Mouse (Mus musculus): ENCODE data around the gene Clip1. TPM values are rescaled to one million over a fixed set of nuclear protein-coding genes. Genes with fewer than 3 reads are reported as not detected.

The Clip1 gene
- polyA plus RNA-seq, 1 experiment from 2014 or later = 64.6 TPM

DNA sequence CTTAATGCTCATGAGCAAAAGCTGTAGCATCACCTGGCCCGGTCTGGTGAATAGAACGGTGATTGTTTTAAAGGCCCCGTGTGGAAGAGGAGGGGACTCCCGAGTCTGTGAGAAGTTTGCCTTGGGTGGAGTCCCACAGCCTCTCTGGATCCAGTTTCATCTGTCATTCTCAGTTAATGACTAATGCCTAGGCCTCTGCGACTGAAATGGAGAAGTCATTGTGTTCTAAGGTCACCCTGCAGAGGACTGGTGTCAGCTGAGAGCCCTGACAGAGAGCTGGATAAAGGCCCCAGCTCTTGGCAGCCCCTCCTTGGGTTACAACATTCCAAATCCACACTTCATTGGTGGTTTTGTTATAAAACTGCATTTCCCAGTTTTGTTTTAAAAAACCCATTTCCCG, 10.1 kb upstream of the Clip1 start:
- 75% methylated on average over 6 of the region's 6 CpGs for WGBS
- ATAC-seq (ENCODE audit: low FRiP score, low read depth) = no peak
- Histone ChIP-seq H3K4me1 (no peaks in the 10 kb centered on the region), H3K4me3 (no peak overlapping the region), H3K27me3 (replicated peaks) (no peaks in the 10 kb centered on the region), H3K36me3 (peaks cover 22% of the 10 kb centered on the region), H3K9me3 (no peaks in the 10 kb centered on the region), H3K27ac (no peak overlapping the region), H3K9ac (no peak overlapping the region), H3K4me2 (replicated peaks) (no peak overlapping the region)

DNA sequence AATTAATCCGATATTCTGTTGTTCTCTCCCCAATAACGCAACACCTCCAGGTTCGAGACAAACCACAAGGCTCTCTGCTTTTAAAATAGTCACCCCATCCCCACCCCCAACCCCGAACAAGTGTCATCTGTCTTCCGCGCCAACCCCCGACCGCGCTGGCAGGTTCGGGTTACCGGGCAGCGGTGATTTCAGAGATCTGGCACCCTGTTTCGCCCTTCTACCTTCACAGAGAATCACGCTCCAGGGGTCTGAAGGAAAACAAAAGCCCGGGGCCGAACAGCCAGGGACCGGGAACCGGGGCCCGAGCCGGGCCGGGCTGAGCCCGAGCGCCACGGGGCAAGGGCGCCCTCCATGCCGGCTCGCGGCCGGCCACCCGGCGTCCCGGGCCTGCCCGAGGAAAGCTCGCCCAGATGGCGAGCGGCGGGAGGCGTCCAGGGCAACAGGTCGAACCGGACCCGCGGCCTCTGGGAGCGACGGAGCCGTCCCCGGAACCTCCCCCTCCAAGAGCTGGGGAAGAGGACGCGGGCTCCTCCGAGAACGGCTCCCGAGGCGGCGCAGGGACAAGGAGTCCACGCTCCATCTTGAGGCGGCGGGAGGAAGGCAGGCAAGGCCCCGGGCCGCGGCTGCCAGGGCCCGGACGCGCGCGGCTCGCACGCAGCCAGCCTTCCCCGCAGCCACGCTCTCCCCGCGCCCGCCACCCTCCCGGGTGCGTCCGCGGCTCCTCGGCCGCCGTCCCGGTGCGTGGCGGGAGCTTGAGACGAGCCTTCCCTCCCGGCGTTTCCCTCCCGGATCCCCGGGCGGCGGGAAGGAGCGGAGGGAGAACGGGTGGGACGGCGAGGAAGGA, 819 bp downstream of the Clip1 start:
- Histone ChIP-seq H3K4me2 (replicated peaks) (peak overlapping the region; percentile 75), H3K4me3 (peak overlapping the region; percentile 98), H3K36me3 (no peaks in the 10 kb centered on the region), H3K9ac (peak overlapping the region; percentile 100), H3K9me3 (no peaks in the 10 kb centered on the region), H3K27me3 (replicated peaks) (no peaks in the 10 kb centered on the region), H3K27ac (peak overlapping the region; percentile 99), H3K4me1 (peaks cover 18% of the 10 kb centered on the region)
- ATAC-seq (ENCODE audit: low FRiP score, low read depth) = peak; percentile 60
- WGBS = under 1% methylated on average over 90 of the region's 92 CpGs

DNA sequence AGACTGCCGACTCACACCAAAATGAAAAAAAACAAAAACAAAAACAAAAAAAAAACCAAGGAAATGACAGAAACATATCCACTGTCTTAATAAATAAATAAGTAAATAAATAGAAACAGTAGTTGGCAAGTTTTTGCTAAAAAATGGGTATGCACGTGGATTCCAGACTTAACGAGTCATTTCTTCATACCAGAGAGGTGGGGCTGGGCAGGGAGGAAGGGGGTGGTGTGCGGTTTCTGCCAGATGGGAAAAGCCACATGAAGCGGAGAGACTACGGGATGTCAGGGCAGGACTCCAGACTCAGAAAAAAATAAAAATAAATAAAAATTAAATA, 1.4 kb downstream of the Clip1 start:
- no peak overlapping the region for H3K27ac ChIP-seq
- peak; percentile 37 for ATAC-seq (ENCODE audit: low FRiP score, low read depth)

DNA sequence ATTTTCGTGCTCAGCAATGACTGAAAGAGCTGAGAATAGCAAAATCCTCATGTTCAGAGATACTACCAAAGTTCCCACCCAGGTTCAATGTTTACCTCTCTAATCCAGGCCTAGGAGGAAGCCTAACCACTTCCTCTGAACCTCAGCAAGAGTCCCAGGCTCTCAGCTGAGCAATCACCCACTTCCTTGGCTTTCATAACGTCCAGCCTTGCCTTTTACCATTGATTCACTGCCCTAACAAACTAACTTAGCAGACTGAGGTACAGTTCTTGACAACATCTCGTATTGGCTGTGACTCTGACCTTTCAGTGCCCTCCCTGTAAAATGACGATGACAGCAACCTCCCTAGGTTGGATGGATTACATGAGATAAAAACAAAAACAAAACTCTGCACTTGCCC, 2.0 kb downstream of the Clip1 start:
- ATAC-seq (ENCODE audit: low FRiP score, low read depth) = no peak
- H3K4me3 ChIP-seq = peak overlapping the region; percentile 98
- H3K27me3 ChIP-seq (replicated peaks) = no peaks in the 10 kb centered on the region
- H3K4me2 ChIP-seq (replicated peaks) = peak overlapping the region; percentile 75
- H3K9me3 ChIP-seq = no peaks in the 10 kb centered on the region
- H3K9ac ChIP-seq = 0 out of 2 replicates have a peak overlapping the region, but pooled peaks have one; percentile 27
- WGBS = 35% methylated on average over 4 of the region's 4 CpGs
- H3K4me1 ChIP-seq = peaks cover 18% of the 10 kb centered on the region
- no peak overlapping the region for H3K27ac ChIP-seq
- peaks cover under 1% of the 10 kb centered on the region; the same call in 1 of the 2 replicates for H3K36me3 ChIP-seq

More for the DNA sequence above, 1.4 kb downstream of the Clip1 start:
- H3K4me2 ChIP-seq (replicated peaks) = peak overlapping the region; percentile 75
- peaks cover 18% of the 10 kb centered on the region for H3K4me1 ChIP-seq
- H3K9me3 ChIP-seq = no peaks in the 10 kb centered on the region
- no peaks in the 10 kb centered on the region for H3K27me3 ChIP-seq (replicated peaks)
- H3K9ac ChIP-seq = peak overlapping the region; percentile 100; the same call in 1 of the 2 replicates
- H3K4me3 ChIP-seq = peak overlapping the region; percentile 98
- no peaks in the 10 kb centered on the region for H3K36me3 ChIP-seq
- 2% methylated on average over 6 of the region's 6 CpGs for WGBS

DNA sequence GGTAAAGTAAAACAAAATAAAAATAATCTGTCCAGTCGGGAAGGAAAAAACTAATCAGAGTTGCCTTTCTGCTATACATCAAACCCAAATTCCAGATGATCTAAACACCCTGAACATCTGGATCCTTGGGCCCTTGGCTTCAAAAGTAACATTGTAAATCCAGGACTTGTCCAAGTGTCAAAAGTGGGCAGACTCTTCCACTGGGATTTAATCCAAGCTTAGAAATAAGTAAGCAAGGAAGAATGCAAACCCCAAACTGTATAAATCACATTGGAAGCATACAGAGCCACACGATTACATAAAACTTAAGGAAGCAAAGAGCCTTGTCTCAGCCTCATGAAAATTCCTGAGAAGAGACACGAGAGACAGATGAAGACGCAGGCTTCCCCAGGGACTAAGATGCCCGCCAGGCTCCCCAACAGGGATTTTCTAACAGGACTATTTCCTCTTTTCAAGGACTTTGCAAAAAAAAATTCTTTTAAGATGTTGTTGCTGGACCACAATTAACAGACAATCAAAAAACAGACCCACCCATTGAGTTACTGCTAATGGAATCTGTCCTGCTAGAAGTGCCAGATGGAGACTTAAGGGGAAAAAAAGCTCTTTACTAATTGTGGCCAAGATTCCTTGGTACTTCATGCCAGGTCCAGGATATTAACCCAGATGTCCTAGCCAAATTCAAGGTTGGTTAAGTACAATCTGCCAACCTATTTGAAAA, 4.7 kb downstream of the Clip1 start:
- no peak overlapping the region for H3K4me2 ChIP-seq (replicated peaks)
- H3K27ac ChIP-seq = no peak overlapping the region
- no peaks in the 10 kb centered on the region for H3K27me3 ChIP-seq (replicated peaks)
- WGBS = 62% methylated on average over 5 of the region's 5 CpGs
- peaks cover 18% of the 10 kb centered on the region for H3K4me1 ChIP-seq
- H3K4me3 ChIP-seq = no peak overlapping the region
- no peaks in the 10 kb centered on the region for H3K9me3 ChIP-seq
- peaks cover 5% of the 10 kb centered on the region; the same call in 1 of the 2 replicates for H3K36me3 ChIP-seq
- H3K9ac ChIP-seq = no peak overlapping the region
- ATAC-seq (ENCODE audit: low FRiP score, low read depth) = no peak

DNA sequence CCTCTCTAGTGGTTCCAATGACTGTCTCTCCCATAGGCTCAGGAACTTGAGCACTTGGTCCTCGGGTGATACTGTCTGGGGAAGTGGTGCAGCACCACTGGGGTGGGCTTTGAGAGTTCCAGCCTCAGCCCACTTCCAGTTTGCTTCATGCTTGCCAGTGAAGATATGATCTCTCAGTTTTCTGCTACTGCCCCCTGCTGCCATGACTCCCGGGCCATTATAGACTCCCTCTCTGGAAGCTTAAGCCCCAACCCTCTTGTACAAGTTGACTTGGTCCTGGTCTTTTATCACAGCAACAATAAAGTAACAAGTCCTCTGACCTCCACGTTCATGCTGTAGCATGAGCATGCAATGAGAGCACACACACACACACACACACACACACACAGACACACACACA, 5.3 kb downstream of the Clip1 start:
- WGBS = 83% methylated on average over 3 of the region's 3 CpGs

DNA sequence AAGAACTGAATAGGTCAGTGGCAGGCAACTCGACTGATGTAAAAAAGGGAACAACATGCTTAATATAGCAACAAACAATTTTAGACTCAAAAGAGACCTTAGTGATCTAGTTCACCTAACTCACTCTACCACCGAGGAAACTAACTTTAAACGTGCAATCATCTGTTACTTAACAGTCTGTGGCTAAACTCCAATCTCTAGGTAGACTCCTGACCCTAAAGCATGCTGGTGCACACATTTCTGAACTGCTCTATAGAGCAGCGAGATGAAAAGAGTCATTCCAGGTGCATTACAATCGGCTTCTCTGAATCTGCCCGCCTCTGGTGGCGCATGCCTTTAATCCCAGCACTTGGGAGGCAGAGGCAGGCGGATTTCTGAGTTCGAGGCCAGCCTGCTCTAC, 8.7 kb downstream of the Clip1 start:
- Histone ChIP-seq H3K9me3 (no peaks in the 10 kb centered on the region), H3K36me3 (peaks cover 5% of the 10 kb centered on the region; the same call in 1 of the 2 replicates), H3K4me2 (replicated peaks) (no peak overlapping the region), H3K4me3 (no peak overlapping the region), H3K27me3 (replicated peaks) (no peaks in the 10 kb centered on the region), H3K9ac (no peak overlapping the region), H3K4me1 (peaks cover 10% of the 10 kb centered on the region; the same call in 1 of the 2 replicates), H3K27ac (no peak overlapping the region)
- ATAC-seq (ENCODE audit: low FRiP score, low read depth) = no peak
- WGBS = 93% methylated on average over 9 of the region's 9 CpGs

More for the DNA sequence above, 5.3 kb downstream of the Clip1 start:
- Histone ChIP-seq H3K27me3 (replicated peaks) (no peaks in the 10 kb centered on the region), H3K4me1 (peaks cover 18% of the 10 kb centered on the region), H3K4me2 (replicated peaks) (no peak overlapping the region), H3K27ac (no peak overlapping the region), H3K36me3 (peaks cover 5% of the 10 kb centered on the region; the same call in 1 of the 2 replicates), H3K4me3 (no peak overlapping the region), H3K9me3 (no peaks in the 10 kb centered on the region), H3K9ac (no peak overlapping the region)
- no peak for ATAC-seq (ENCODE audit: low FRiP score, low read depth)

DNA sequence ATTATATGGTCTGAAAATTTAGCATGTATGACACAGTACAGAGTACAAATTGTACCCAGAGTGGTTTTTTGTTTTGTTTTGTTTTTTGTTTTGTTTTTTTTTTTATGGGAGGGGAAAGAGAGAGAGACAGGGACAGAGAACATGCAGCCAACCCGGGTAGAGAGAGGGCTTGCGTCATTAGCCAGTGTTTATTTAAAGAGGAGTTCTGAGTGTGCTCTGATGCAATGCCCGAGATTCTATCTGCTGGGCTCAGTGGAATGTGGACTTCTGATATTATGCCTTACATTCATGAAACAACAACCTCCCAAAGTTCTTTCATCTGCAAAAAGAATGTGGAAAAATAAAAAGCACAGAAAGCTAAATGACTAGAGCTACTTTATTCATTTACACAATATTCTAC, 9.2 kb downstream of the Clip1 start:
- Histone ChIP-seq H3K4me1 (peaks cover 11% of the 10 kb centered on the region; the same call in 1 of the 2 replicates), H3K27ac (no peak overlapping the region), H3K27me3 (replicated peaks) (no peaks in the 10 kb centered on the region), H3K36me3 (peaks cover 5% of the 10 kb centered on the region; the same call in 1 of the 2 replicates), H3K4me3 (no peak overlapping the region), H3K4me2 (replicated peaks) (no peak overlapping the region), H3K9me3 (no peaks in the 10 kb centered on the region), H3K9ac (no peak overlapping the region)
- ATAC-seq (ENCODE audit: low FRiP score, low read depth) = no peak
- 51% methylated on average over 3 of the region's 3 CpGs for WGBS

DNA sequence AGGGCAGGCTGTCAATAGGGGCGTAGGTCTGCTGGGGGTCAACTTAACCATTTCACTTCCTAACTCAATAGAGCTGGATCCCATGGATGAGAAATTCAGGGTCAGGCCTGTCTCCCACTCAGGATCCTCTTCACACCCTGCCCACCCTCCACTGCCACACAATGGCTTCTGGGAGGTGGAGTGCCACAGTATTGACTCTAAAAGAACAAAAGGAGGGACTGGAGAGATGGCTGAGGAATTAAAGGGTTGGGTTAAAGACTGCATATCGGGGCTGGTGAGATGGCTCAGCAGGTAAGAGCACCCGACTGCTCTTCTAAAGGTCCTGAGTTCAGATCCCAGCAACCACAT, 13.0 kb downstream of the Clip1 start:
- no peak overlapping the region for H3K4me2 ChIP-seq (replicated peaks)
- H3K36me3 ChIP-seq = no peaks in the 10 kb centered on the region
- H3K9ac ChIP-seq = no peak overlapping the region
- 0 out of 2 replicates have a peak, but pooled peaks cover 7% of the 10 kb centered on the region for H3K4me1 ChIP-seq
- H3K9me3 ChIP-seq = no peaks in the 10 kb centered on the region
- no peak overlapping the region for H3K4me3 ChIP-seq
- 84% methylated on average over 3 of the region's 3 CpGs for WGBS
- no peak for ATAC-seq (ENCODE audit: low FRiP score, low read depth)
- no peaks in the 10 kb centered on the region for H3K27me3 ChIP-seq (replicated peaks)
- H3K27ac ChIP-seq = no peak overlapping the region

DNA sequence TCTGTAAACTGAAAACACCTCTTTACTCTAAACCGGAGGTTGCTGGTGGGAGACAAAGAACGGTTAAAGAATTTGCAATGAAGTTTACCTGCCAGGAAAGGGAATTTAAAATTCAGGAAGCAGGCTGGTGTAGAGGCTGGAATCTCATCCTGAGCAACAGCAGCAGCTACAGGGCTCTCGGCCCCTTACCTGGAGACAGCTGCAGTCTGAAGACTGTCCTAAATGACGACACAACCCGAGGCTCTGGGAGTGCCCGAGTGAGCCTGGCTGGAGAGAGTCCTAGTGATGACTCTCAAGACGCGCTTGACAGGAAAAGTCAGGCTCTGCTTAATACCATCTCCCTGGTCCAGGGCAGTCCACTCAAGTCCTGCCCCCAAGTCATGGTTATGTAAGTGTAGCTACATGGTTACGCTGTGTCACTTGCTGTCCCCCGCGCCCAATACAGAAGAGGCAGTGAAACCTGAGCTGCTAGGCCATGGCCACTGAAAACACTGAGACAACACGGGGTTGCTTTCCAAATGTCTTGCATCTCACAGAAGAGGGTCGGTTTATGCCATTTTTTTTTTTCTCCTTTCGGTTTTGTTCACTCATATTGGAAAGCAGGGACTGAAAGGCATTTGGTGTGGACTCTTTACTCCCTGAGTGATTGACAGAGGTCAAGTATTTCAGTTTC, 13.5 kb downstream of the Clip1 start:
- no peak overlapping the region for H3K4me2 ChIP-seq (replicated peaks)
- no peaks in the 10 kb centered on the region for H3K36me3 ChIP-seq
- H3K4me3 ChIP-seq = no peak overlapping the region
- H3K27me3 ChIP-seq (replicated peaks) = no peaks in the 10 kb centered on the region
- no peak for ATAC-seq (ENCODE audit: low FRiP score, low read depth)
- 52% methylated on average over 14 of the region's 14 CpGs for WGBS
- no peak overlapping the region for H3K27ac ChIP-seq
- 0 out of 2 replicates have a peak, but pooled peaks cover 7% of the 10 kb centered on the region for H3K4me1 ChIP-seq
- H3K9me3 ChIP-seq = no peaks in the 10 kb centered on the region
- H3K9ac ChIP-seq = no peak overlapping the region

DNA sequence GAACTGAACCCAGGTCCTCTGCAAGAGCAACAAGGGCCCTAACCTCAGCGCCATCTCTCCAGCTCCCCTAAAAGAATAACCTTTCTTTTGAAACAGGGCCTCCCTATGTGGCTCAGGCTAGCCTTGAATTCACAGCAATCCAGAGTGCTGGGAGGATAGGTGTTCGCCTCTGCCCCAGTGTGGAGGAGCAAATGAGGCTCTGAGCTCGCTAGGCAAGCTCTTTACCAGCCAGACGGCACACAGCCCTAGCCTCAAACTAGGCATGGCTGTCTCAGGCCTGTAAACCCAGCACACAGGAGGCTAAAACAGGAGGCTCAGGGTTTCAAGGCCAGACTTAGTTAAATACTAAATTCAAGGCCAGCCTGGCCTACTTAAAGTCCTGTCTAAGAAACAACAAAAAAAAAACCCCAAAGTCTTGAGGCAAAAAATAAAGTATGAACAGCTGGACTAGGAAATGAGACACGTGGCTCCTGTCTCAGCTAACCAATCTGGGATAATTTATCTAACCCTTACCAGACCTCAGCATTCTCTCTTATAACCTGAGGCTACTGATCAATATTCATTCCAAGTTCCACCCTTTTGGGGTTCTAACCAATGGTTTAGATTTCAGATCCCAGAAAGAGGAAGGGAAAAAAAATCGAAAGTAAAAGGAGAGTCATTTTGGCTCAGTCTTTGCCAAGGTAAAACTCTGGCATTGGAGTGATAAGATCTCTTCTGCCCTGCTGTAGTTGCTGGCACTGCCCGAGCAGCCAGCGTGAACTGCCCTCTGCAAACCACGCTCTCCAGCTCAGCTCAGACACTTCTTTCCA, 14.2 kb downstream of the Clip1 start:
- Histone ChIP-seq H3K27me3 (replicated peaks) (no peaks in the 10 kb centered on the region), H3K9me3 (no peaks in the 10 kb centered on the region), H3K4me1 (0 out of 2 replicates have a peak, but pooled peaks cover 7% of the 10 kb centered on the region), H3K27ac (no peak overlapping the region), H3K4me3 (no peak overlapping the region), H3K36me3 (no peaks in the 10 kb centered on the region), H3K9ac (no peak overlapping the region), H3K4me2 (replicated peaks) (no peak overlapping the region)
- WGBS = 78% methylated on average over 9 of the region's 9 CpGs
- ATAC-seq (ENCODE audit: low FRiP score, low read depth) = no peak

Data from neural tube, embryonic 12.5 days (tissue).